Mouse (Mus musculus) CH12.LX (cell line): Measurements from ENCODE around the gene Smc4.

Experiments used
- CTCF ChIP-seq, 2 experiments: IDR thresholded peaks in 1 of 2; conservative IDR thresholded peaks in 1 of 2; 2 replicates each; pipeline ENCODE4 v1.5.1; 2011 to 2012; ENCODE audit warnings: low read depth in 2 of 2, low read length in 2 of 2, improper control_type of control experiment in 1 of 2, inconsistent platforms in 1 of 2, mild to moderate bottlenecking in 1 of 2, moderate library complexity in 1 of 2
- EP300 ChIP-seq: IDR thresholded peaks from 2 replicates; pipeline ENCODE4 v1.6.1; 2011; ENCODE audit warnings: low read length, improper control_type of control experiment
- ETS1 ChIP-seq: conservative IDR thresholded peaks from 2 replicates; pipeline ENCODE4 v1.6.1; 2012; ENCODE audit warnings: low read depth, mild to moderate bottlenecking, inconsistent platforms, low read length, improper control_type of control experiment, moderate library complexity
- MAX ChIP-seq: IDR thresholded peaks from 2 replicates; pipeline ENCODE4 v1.6.1; 2011; ENCODE audit warnings: low read length, improper control_type of control experiment
- MAZ ChIP-seq: IDR thresholded peaks from 2 replicates; pipeline ENCODE4 v1.6.1; 2012; ENCODE audit warnings: low read depth, mild to moderate bottlenecking, inconsistent platforms, low read length, improper control_type of control experiment, moderate library complexity
- MYC ChIP-seq: IDR thresholded peaks from 2 replicates; pipeline ENCODE4 v1.6.1; 2011; ENCODE audit warnings: low read depth, mild to moderate bottlenecking, improper control_type of control experiment, low read length
- PAX5 ChIP-seq: IDR thresholded peaks from 2 replicates; pipeline ENCODE4 v1.6.1; 2012; ENCODE audit warnings: low read length, inconsistent platforms, mixed read lengths
- POLR2A ChIP-seq: IDR thresholded peaks from 2 replicates; pipeline ENCODE4 v1.6.1; 2011; ENCODE audit warnings: low read depth, mild to moderate bottlenecking, improper control_type of control experiment, low read length
- SIN3A ChIP-seq: IDR thresholded peaks from 2 replicates; pipeline ENCODE4 v1.6.1; 2012; ENCODE audit warnings: low read length, improper control_type of control experiment, inconsistent platforms
- TCF12 ChIP-seq: IDR thresholded peaks from 2 replicates; pipeline ENCODE4 v1.6.1; 2014; ENCODE audit warnings: low read depth, mild to moderate bottlenecking, inconsistent platforms, low read length, improper control_type of control experiment
- USF1 ChIP-seq: IDR thresholded peaks from 2 replicates; pipeline ENCODE4 v1.6.1; 2014; ENCODE audit warnings: low read depth, mild to moderate bottlenecking, inconsistent platforms, low read length, improper control_type of control experiment
- ZKSCAN1 ChIP-seq: IDR thresholded peaks from 2 replicates; pipeline ENCODE4 v1.6.1; 2012; ENCODE audit warnings: low read depth, inconsistent platforms, low read length, improper control_type of control experiment, borderline replicate concordance
- ZNF384 ChIP-seq: IDR thresholded peaks from 2 replicates; pipeline ENCODE4 v1.6.1; 2012; ENCODE audit warnings: low read depth, low read length, improper control_type of control experiment, inconsistent platforms

DNA sequence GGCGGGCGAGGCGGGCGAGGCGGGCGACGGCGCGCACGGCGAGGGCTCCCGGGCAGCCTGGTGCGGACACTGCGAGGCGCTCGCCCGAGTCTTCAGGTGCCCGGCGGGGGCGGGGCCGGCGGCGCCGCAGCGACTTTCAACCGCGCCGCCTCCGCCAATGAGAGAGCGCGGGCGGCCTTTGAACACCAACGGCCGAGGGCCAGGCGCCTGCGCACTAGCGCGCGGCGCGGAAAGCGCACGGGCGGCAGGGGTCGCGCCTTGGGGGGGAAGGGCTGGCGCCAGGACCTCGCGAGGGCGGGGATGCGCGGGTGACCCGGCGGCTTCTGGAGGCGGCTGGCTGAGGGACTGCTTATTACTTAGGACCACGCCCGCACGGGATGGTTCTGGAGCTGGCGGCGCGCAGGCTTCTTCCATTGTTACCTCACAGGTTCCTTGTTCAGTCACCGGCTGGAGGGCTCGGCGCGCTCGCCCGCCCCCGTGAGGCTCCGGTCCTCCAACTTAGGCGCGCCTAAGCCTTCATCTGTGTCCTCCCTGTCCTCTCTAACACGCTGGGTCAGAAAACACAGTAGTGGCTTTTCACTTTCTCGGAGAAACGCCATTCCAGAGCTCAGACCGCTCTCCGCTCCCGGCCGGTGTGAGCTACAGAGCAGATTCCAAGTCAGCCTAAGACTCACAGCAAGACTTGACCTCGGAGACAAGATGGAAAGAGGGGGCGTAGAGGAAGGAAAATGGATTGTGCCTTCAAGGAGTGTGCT, 40.3 kb downstream of the Smc4 start, which contains the start of gene Trim59:
- TF ChIP-seq CTCF (conservative IDR thresholded peaks at IDR 0.05 in 1 of 2, IDR thresholded peaks at IDR 0.05 in 1 of 2; ENCODE audit: low read depth in 2 of 2, low read length in 2 of 2) (no peak), MYC (no peak), MAX (no peak; the same call in 1 of the 2 replicates), POLR2A (peak; percentile 52), USF1 (no peak), EP300 (no peak), TCF12 (peak; percentile 35; the same call in 1 of the 2 replicates), MAZ (no peak), ZKSCAN1 (no peak), SIN3A (no peak), ETS1 (no peak), PAX5 (no peak), ZNF384 (no peak)
